Mouse (Mus musculus): ENCODE results near the gene Eno4. TPM values are rescaled to one million over a fixed set of nuclear protein-coding genes. Genes with fewer than 3 reads are reported as not detected.

The Eno4 gene
- polyA plus RNA-seq, 1 experiment from 2014 or later = not detected

- H3K4me2 ChIP-seq = peak overlapping the region; percentile 43
- H3K27ac ChIP-seq (replicated peaks) = no peak overlapping the region
- no peaks in the 10 kb centered on the region for H3K36me3 ChIP-seq (replicated peaks)
- H3K9ac ChIP-seq = no peak overlapping the region
- H3K9me3 ChIP-seq (replicated peaks) = no peaks in the 10 kb centered on the region
- H3K27me3 ChIP-seq = peaks cover 12% of the 10 kb centered on the region; the same call in 1 of the 2 replicates
- WGBS (ENCODE audit: insufficient replicate concordance) = 28% methylated on average over 7 of the region's 7 CpGs
- H3K4me3 ChIP-seq (replicated peaks) = no peak overlapping the region
- no peaks in the 10 kb centered on the region for H3K4me1 ChIP-seq (replicated peaks)
- no peak for ATAC-seq (ENCODE audit: insufficient read depth)
Observed at GRCm38 (mm10) chr19:58919148-58919547, 24.1 kb upstream of the Eno4 start.

DNA sequence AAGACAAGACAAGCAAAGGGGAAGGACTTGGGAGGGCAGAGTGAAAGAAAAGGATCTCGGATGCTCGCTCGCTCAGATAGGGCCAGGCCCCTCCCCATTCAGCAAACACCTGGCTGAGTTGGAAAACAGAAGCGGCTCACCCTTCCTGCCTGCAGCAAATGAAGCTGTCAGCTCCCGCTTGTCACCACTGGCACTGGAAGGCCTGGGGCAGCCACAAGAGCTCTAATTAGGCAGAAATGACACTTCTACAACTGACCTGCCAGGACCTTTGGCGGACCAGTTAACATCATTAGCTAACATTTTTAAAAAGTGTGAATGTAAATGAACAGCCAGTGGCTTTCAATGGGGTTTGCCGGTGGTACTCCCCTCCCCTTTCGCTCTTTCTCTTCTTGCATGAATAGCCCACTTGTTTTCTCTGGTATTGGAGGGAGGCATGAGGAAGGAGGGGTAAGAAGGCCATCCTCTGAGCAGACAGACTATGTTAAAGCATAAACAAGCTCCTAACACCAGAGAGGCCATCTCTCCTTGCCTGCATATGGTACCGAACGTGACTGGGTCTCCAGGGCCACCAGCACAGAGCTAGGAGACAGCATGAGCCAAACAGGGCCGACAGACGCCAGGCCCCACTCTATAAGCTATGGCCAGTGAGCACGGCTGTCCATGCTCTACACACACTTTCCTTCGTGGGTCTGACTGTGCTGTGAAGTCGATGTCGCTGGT, 12.0 kb upstream of the Eno4 start:
- Histone ChIP-seq H3K27ac (replicated peaks) (no peak overlapping the region), H3K27me3 (peaks cover 26% of the 10 kb centered on the region), H3K9ac (no peak overlapping the region), H3K4me2 (no peak overlapping the region), H3K9me3 (replicated peaks) (no peaks in the 10 kb centered on the region), H3K36me3 (replicated peaks) (no peaks in the 10 kb centered on the region), H3K4me3 (replicated peaks) (no peak overlapping the region), H3K4me1 (replicated peaks) (no peaks in the 10 kb centered on the region)
- 44% methylated on average over 16 of the region's 16 CpGs for WGBS (ENCODE audit: insufficient replicate concordance)
- no peak for ATAC-seq (ENCODE audit: insufficient read depth)

DNA sequence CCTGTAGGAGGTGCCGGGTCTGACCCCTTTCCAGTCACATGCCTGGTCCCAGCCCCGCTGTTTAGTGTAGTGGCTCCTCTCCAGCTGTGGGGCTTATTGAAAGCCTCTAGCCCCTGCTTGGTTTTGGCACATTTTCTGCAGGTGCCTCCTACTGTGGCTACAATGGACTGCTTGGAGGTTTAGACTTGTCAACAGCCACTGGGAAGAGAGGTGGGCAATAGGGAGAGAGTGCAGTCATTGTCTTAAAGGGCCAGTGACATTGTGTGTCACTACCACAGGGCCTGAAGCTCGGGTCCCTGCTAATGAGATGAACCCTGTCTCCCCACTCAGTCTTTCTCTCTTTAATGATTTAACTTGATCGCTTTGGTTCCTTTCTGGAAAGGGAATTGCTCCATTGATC, 10.2 kb upstream of the Eno4 start:
- Histone ChIP-seq H3K36me3 (replicated peaks) (no peaks in the 10 kb centered on the region), H3K4me1 (replicated peaks) (no peaks in the 10 kb centered on the region), H3K4me2 (no peak overlapping the region), H3K27me3 (peaks cover 26% of the 10 kb centered on the region), H3K4me3 (replicated peaks) (no peak overlapping the region), H3K9me3 (replicated peaks) (no peaks in the 10 kb centered on the region), H3K27ac (replicated peaks) (no peak overlapping the region), H3K9ac (no peak overlapping the region)
- WGBS (ENCODE audit: insufficient replicate concordance) = 24% methylated on average over 4 of the region's 4 CpGs
- ATAC-seq (ENCODE audit: insufficient read depth) = no peak

GRCm38 (mm10) chr19:58945959-58946358, 2.7 kb downstream of the Eno4 start:
- Histone ChIP-seq H3K36me3 (replicated peaks) (no peaks in the 10 kb centered on the region), H3K4me1 (replicated peaks) (peaks cover 9% of the 10 kb centered on the region; the same call in 1 of the 2 replicates), H3K4me3 (replicated peaks) (no peak overlapping the region), H3K27ac (replicated peaks) (no peak overlapping the region), H3K9me3 (replicated peaks) (no peaks in the 10 kb centered on the region), H3K27me3 (peaks cover 15% of the 10 kb centered on the region; the same call in 1 of the 2 replicates), H3K9ac (no peak overlapping the region), H3K4me2 (no peak overlapping the region)
- ATAC-seq (ENCODE audit: insufficient read depth) = no peak
- WGBS (ENCODE audit: insufficient replicate concordance) = 37% methylated on average over 7 of the region's 7 CpGs

GRCm38 (mm10) chr19:58951521-58951920, 8.3 kb downstream of the Eno4 start:
- H3K9me3 ChIP-seq (replicated peaks) = no peaks in the 10 kb centered on the region
- H3K27me3 ChIP-seq = peaks cover 37% of the 10 kb centered on the region
- H3K4me3 ChIP-seq (replicated peaks) = no peak overlapping the region
- H3K4me2 ChIP-seq = no peak overlapping the region
- no peaks in the 10 kb centered on the region for H3K36me3 ChIP-seq (replicated peaks)
- no peaks in the 10 kb centered on the region for H3K4me1 ChIP-seq (replicated peaks)
- 59% methylated on average over 3 of the region's 3 CpGs for WGBS (ENCODE audit: insufficient replicate concordance)
- no peak overlapping the region for H3K9ac ChIP-seq
- ATAC-seq (ENCODE audit: insufficient read depth) = no peak
- no peak overlapping the region for H3K27ac ChIP-seq (replicated peaks)

DNA sequence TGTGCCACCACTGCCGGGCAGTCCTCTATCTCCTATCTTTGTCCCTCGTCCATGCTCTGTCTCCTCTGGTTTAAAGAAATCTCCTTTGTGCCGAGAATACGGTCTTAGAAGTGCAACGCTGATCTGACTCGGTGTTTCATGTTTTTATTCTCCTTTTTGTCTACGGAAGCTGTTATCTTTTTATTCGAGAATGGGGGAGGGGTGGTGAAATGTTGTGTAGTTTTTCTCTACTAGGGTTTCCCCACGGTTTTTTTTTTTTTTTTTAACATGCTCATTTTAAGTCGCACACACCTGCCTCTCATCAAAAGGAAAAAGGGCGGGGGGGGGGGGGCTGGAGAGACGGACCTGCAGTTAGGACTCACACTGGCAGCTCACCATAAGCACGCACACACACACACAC, 9.0 kb downstream of the Eno4 start:
- ATAC-seq (ENCODE audit: insufficient read depth) = no peak
- Histone ChIP-seq H3K4me2 (no peak overlapping the region), H3K27me3 (peaks cover 37% of the 10 kb centered on the region), H3K9me3 (replicated peaks) (no peaks in the 10 kb centered on the region), H3K9ac (no peak overlapping the region), H3K36me3 (replicated peaks) (no peaks in the 10 kb centered on the region), H3K4me1 (replicated peaks) (no peaks in the 10 kb centered on the region), H3K4me3 (replicated peaks) (no peak overlapping the region), H3K27ac (replicated peaks) (no peak overlapping the region)
- WGBS (ENCODE audit: insufficient replicate concordance) = 53% methylated on average over 13 of the region's 13 CpGs

- Histone ChIP-seq H3K27me3 (peaks cover 35% of the 10 kb centered on the region), H3K36me3 (replicated peaks) (no peaks in the 10 kb centered on the region), H3K9me3 (replicated peaks) (no peaks in the 10 kb centered on the region), H3K4me2 (no peak overlapping the region), H3K27ac (replicated peaks) (no peak overlapping the region), H3K4me3 (replicated peaks) (no peak overlapping the region), H3K4me1 (replicated peaks) (no peaks in the 10 kb centered on the region), H3K9ac (no peak overlapping the region)
- WGBS (ENCODE audit: insufficient replicate concordance) = 67% methylated on average over 8 of the region's 8 CpGs
- no peak for ATAC-seq (ENCODE audit: insufficient read depth)
Observed at GRCm38 (mm10) chr19:58954779-58955178, 11.6 kb downstream of the Eno4 start.

GRCm38 (mm10) chr19:58963011-58963410, 19.8 kb downstream of the Eno4 start:
- Histone ChIP-seq H3K4me2 (no peak overlapping the region), H3K27me3 (no peaks in the 10 kb centered on the region), H3K9me3 (replicated peaks) (no peaks in the 10 kb centered on the region), H3K36me3 (replicated peaks) (no peaks in the 10 kb centered on the region), H3K9ac (no peak overlapping the region), H3K4me3 (replicated peaks) (no peak overlapping the region), H3K27ac (replicated peaks) (no peak overlapping the region), H3K4me1 (replicated peaks) (no peaks in the 10 kb centered on the region)
- ATAC-seq (ENCODE audit: insufficient read depth) = no peak
- 59% methylated on average over 8 of the region's 8 CpGs for WGBS (ENCODE audit: insufficient replicate concordance)

DNA sequence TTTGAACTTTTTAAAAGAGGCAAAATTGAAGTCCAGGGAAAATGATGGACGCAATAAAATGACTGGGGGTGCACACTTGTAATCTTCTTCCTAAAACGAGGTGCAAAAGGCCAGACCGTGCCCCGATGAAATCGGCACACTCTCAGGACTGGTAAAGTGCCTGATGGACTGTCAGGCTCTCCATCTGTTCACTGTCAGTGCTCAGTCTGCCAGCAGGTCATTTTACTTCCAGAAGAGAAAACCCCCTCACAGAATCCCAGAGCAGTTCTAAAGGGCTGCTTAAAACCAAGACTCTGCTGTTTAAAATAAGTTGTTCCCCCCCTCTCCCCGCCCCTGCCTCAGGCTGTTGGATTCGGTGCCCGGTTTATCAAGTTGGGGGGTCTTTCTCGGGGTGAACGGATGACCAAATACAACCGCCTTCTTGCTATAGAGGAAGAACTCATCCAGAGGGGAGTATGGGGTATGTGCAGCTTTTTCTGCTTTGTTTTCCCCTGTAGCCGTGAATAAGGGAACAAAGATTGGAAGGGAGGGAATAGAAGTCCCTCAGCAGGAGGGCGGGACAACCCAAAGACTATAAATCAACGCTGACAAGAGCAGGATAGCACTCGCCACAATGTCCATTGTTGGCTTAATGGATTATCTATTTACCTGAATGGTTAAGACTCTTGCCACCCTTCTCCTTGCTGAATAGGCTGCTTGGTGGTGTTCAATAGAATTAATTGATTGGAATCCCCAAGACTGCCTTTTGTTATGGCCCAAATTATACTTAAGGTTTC, 25.7 kb downstream of the Eno4 start:
- H3K27me3 ChIP-seq = no peaks in the 10 kb centered on the region
- no peaks in the 10 kb centered on the region for H3K9me3 ChIP-seq (replicated peaks)
- H3K4me1 ChIP-seq (replicated peaks) = no peaks in the 10 kb centered on the region
- WGBS (ENCODE audit: insufficient replicate concordance) = 51% methylated on average over 15 of the region's 15 CpGs
- H3K4me2 ChIP-seq = no peak overlapping the region
- H3K27ac ChIP-seq (replicated peaks) = no peak overlapping the region
- no peak for ATAC-seq (ENCODE audit: insufficient read depth)
- no peak overlapping the region for H3K4me3 ChIP-seq (replicated peaks)
- no peak overlapping the region for H3K9ac ChIP-seq
- no peaks in the 10 kb centered on the region for H3K36me3 ChIP-seq (replicated peaks)

DNA sequence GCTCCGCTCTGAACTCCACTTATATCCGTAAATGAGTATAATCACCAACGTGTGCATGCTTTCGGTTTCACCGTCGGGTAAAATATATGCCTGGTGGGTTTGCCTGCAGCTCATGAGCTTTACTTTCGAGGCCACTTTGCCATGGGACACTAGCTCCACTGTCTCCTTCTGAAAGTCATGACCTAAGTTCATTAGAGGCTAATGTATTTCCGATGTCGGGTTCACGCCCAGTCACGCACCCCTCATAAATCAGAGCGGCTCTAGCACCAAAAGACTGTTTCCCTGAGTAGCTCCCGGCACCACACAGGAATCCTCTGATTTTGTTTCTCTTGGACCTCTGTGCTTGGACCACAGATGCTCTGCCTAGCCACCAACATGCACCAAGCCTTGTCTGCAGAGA, 27.6 kb downstream of the Eno4 start:
- Histone ChIP-seq H3K9ac (no peak overlapping the region), H3K27ac (replicated peaks) (no peak overlapping the region), H3K4me1 (replicated peaks) (no peaks in the 10 kb centered on the region), H3K9me3 (replicated peaks) (no peaks in the 10 kb centered on the region), H3K27me3 (no peaks in the 10 kb centered on the region), H3K36me3 (replicated peaks) (no peaks in the 10 kb centered on the region), H3K4me2 (no peak overlapping the region), H3K4me3 (replicated peaks) (no peak overlapping the region)
- WGBS (ENCODE audit: insufficient replicate concordance) = 69% methylated on average over 13 of the region's 13 CpGs
- no peak for ATAC-seq (ENCODE audit: insufficient read depth)

DNA sequence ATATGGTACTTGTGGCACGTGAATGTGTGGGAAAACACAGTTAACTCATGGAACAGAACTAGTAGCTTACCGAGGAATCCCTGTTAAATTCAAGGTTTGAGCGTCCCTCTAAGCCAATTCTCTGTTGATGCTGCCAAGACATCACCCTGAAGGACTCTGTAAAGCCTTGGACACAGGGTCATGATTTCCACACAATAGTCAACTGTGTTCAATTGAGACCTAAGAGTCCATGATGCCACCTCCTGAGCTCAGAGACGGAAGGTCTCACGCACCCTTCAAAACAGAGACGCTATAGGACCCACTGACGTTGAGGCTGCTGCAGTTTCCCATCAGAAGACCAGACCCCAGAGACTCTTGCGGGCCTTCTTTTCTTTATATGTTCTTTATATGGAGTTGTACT, 30.9 kb downstream of the Eno4 start:
- H3K27me3 ChIP-seq = no peaks in the 10 kb centered on the region
- peaks cover 12% of the 10 kb centered on the region; the same call in 1 of the 2 replicates for H3K4me1 ChIP-seq (replicated peaks)
- no peaks in the 10 kb centered on the region for H3K9me3 ChIP-seq (replicated peaks)
- no peaks in the 10 kb centered on the region for H3K36me3 ChIP-seq (replicated peaks)
- no peak overlapping the region for H3K27ac ChIP-seq (replicated peaks)
- no peak overlapping the region for H3K4me2 ChIP-seq
- H3K9ac ChIP-seq = no peak overlapping the region
- no peak overlapping the region for H3K4me3 ChIP-seq (replicated peaks)
- WGBS (ENCODE audit: insufficient replicate concordance) = 66% methylated on average over 8 of the region's 8 CpGs
- no peak for ATAC-seq (ENCODE audit: insufficient read depth)

All from liver, embryonic 15.5 days (tissue).